Mouse (Mus musculus) kidney, adult 2 months (tissue): ENCODE measurements at regions not wholly inside any gene's neighbourhood (a gene's known extent, or its start where the extent isn't known, plus 50 kb on each side); places are given as distances from the start of the nearest gene placed in this dataset.

Source experiments
- CTCF ChIP-seq: fragments of 200-500 bp; conservative IDR thresholded peaks from 2 replicates; pipeline ENCODE4 v1.5.1; 2011; ENCODE audit warnings: low read depth, mild to moderate bottlenecking, control low read depth, low read length, moderate library complexity, mixed read lengths; ENCODE audit not compliant: insufficient read depth, insufficient read length
- POLR2A ChIP-seq: fragments of 200-500 bp; IDR thresholded peaks from one replicate; pipeline ENCODE4 v1.6.1; 2011; ENCODE audit warnings: low read depth, low read length, control low read depth

GRCm38 (mm10) chr10:98349466-98349865 lies 564.7 kb upstream of the Atp2b1 start:
- no peak for TF ChIP-seq POLR2A
- no peak for TF ChIP-seq CTCF
